Mouse (Mus musculus) heart, postnatal 0 days (tissue): ENCODE results near the gene Lrrc4.

Experiments
- CTCF ChIP-seq: IDR thresholded peaks from 2 replicates; pipeline ENCODE4 v1.5.1; 2016; ENCODE audit warnings: antibody characterized with exemption, control low read depth, low read depth
- EP300 ChIP-seq: IDR thresholded peaks from 2 replicates; pipeline ENCODE4 v1.6.1; 2016; ENCODE audit warnings: antibody characterized with exemption, low read depth

GRCm38 (mm10) chr6:28817039-28817438 is 14.5 kb downstream of the Lrrc4 start:
- TF ChIP-seq CTCF: no peak
- no peak for TF ChIP-seq EP300
